Comparison of ENCODE assay signal across 16 mouse cellular contexts in the genomic region with DNA sequence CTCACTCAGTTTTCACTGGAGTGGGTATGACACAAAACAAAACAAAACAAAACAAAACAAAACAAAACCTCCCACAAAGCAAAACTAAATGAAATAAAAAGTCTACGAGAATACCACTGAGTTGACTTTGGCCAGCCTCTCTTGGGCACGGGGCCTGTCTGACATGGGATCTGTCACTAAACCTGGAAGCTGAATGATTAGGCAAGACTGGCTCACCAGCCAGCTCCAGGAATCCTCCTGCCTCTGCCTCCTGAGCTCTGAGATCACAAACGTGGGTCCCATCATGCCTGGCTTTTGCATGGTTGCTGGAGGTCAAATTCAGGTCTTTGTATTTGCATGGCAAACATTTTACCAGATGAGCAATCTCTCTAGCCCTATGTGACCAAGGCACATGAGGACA.
"Had no signal": no experiment of that assay in that cellular context is flagged by ENCODE, and none has a peak within 500 bp of the region (broad histone marks: within the 10 kb centered on the region; RNA-seq: fewer than 3 reads in every experiment).

No protein-coding gene starts in this region.

- H3K4me3 ChIP-seq: neural tube, embryonic 13.5 days; neural tube, embryonic 15.5 days; stomach, embryonic 15.5 days had no signal

- H3K27ac ChIP-seq: neural tube, embryonic 13.5 days; neural tube, embryonic 15.5 days; stomach, embryonic 15.5 days; stomach, postnatal 0 days had no signal

- H3K27me3 ChIP-seq: neural tube, embryonic 13.5 days; neural tube, embryonic 15.5 days; stomach, embryonic 15.5 days had no signal

- H3K36me3 ChIP-seq: neural tube, embryonic 13.5 days; neural tube, embryonic 15.5 days; stomach, embryonic 15.5 days had no signal

- DNase-seq: retina, postnatal 1 day; right cerebral cortex, adult 18-20 months; right cerebral cortex, postnatal 14 days; right cerebral cortex, postnatal 25 days; right cerebral cortex, postnatal 4 days; spleen, adult 18-20 months; thymus, adult 18-20 months; thymus, adult 2 months; thymus, postnatal 14 days; thymus, postnatal 25 days; thymus, postnatal 36 days; thymus, postnatal 4 days had no signal

- H3K4me1 ChIP-seq: neural tube, embryonic 13.5 days; neural tube, embryonic 15.5 days; stomach, embryonic 15.5 days had no signal

- H3K9me3 ChIP-seq: neural tube, embryonic 15.5 days; stomach, embryonic 15.5 days had no signal
